Mouse (Mus musculus) heart, adult 2 months (tissue): ENCODE measurements at regions not wholly inside any gene's neighbourhood (a gene's known extent, or its start where the extent isn't known, plus 50 kb on each side); places are given as distances from the start of the nearest gene placed in this dataset.

Experiments
- CTCF ChIP-seq: fragments of 200-600 bp; IDR thresholded peaks from 2 replicates; pipeline ENCODE4 v1.8.1; 2022; ENCODE audit warnings: antibody characterized with exemption, mild to moderate bottlenecking, moderate library complexity
- EP300 ChIP-seq: fragments of 200-500 bp; IDR thresholded peaks from 2 replicates; pipeline ENCODE4 v1.6.1; 2011; ENCODE audit warnings: low read depth, low read length, control low read depth; ENCODE audit not compliant: insufficient read depth
- POLR2A ChIP-seq: fragments of 200-500 bp; IDR thresholded peaks from 2 replicates; pipeline ENCODE4 v1.6.1; 2011; ENCODE audit warnings: mild to moderate bottlenecking, low read depth, low read length, control low read depth; ENCODE audit not compliant: insufficient read depth

GRCm38 (mm10) chr17:26355301-26355700 lies 59.3 kb upstream of the Neurl1b start:
- TF ChIP-seq CTCF: no peak
- TF ChIP-seq EP300: no peak
- TF ChIP-seq POLR2A: no peak
